Mouse (Mus musculus): ENCODE data around the gene Ap1m1.

The Ap1m1 gene

GRCm38 (mm10) chr8:72239499-72240402 lies at the start of gene Ap1m1:
Gene Ap1m1, plus strand, starts transcription at chr8:72240018.
- in situ Hi-C loops (cut with MboI, MseI), result loop anchor here (5.0 kb wide), 1 partner anchor 62 kb away; no protein-coding TSS in a partner anchor

DNA sequence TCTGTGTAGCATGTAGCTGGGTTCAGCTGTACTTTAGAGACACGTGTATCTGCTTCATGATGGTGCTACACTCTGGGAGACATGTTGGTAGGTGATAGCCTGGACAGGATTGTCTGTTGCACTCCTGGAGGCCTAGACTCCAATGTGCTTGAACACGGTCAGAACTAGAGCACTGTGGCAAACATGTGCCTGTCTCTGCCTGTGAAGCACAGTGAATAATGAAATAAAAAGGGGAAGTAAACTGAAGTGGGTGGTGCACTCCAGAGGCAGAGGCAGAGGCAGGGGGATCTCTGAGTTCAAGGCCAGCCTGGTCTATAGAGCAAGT lies 49.6 kb upstream of the Ap1m1 start:
- in situ Hi-C loops (cut with MboI, MseI), result no loop called here

DNA sequence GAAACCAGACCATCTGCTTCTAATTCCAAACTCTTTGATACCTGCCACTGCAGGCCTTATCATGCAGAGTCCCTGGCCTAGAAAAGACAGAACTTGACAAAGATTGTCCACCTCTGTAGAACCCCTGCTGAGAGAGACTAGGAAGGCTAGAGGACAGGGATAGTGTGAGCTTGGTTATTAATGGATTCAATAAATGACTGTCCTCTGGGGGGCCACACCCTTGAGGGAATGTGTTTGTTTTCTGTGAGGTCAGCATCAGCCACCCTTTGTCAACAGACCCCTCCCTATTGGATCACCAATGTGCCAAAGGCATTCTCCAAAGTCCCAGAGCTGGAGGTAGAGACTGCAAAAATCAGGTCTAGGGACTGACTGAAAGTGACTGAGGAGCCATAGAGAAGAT lies 47.8 kb upstream of the Ap1m1 start:
- in situ Hi-C loops (cut with MboI, MseI), result no loop called here

- in situ Hi-C loops (cut with MboI, MseI), result no loop called here
Observed at GRCm38 (mm10) chr8:72197997-72198396, 41.8 kb upstream of the Ap1m1 start.

DNA sequence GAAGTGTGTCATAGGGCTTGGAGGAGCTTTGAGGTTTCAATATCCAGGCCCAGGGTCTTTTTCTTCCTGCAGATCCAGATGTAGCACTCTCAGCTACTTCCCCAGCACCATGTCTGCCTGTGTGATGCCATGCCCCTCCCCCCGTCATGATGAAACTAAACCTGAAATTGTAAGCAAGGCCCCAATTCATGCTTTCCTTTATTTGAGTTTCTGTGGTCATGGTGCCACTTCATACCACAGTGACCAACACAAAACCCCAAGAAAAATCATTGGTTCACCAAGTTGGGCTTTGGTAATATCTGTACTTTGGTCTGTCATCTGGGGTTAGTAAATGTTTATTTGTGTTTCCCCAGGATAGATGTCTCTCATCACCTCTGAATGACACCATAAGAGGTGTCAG lies 31.2 kb upstream of the Ap1m1 start:
- in situ Hi-C loops (cut with MboI, MseI), result no loop called here

- in situ Hi-C loops (cut with MboI, MseI), result loop anchor here (5.0 kb wide), 1 partner anchor 33 kb away; no protein-coding TSS in a partner anchor
Observed at GRCm38 (mm10) chr8:72210222-72210621, 29.6 kb upstream of the Ap1m1 start.

DNA sequence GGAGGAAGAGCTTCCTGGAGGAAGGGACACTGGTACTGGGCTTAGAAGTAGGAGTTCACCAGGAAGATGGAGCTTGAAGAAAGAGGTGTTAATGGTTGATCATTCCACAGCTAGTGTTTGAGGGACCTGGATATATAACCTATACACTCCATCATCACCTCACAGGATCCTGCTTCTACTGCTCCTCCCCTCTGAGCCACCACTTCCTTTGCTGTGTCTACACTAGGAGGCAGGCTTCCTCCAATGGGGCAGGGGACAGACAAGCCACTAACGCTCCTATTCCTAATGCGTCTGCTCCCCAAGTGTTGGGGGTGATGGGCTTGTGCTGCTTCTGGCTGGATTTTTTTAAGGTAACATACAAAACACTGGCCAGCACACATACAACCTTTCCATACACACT lies 29.1 kb upstream of the Ap1m1 start:
- in situ Hi-C loops (cut with MboI, MseI), result loop anchor here (5.0 kb wide), 1 partner anchor 33 kb away; no protein-coding TSS in a partner anchor

DNA sequence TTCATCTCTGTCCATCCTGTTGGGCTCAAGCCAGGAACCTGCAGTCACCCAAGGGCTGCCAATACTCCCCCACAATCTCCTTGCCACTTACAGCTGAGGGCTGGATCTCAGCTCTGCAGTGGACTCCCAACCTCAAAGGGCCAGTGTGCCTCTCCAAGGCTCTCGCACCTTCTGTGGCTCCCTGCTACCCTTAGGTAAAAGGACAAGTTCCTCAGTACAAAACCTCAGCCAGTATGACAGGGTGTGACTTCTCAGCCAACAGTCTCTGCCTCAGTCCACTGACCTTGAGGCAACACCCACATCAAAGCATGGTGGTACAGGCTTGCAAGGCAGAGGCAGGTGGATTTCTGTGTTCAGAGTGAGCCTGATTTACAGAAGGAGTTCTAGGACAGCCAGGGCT lies 28.0 kb upstream of the Ap1m1 start:
- in situ Hi-C loops (cut with MboI, MseI), result loop anchor here (5.0 kb wide), 1 partner anchor 35 kb away; no protein-coding TSS in a partner anchor

DNA sequence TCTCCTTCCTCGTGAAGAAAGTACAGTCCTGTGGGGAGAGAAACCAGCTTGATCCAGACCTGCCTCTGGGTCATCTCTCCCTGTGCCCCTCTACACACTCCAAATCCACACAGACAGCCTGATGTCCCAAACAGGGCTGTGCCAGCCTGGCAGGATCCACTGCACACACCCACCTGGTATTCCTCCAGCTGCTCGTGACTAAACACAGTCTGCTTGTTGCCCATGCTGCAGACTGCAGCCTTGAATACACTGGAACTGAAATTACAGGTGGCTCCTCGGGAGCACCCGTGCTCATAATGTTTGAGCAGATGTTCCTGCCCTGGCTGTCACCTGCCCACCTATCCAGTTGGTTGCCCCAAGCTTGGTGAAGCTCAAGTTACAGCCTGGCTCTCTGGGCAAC lies 27.1 kb upstream of the Ap1m1 start, which contains the start of gene Cib3:
Cib3 (minus strand) TSS at position 87 of the 400 bp plus-strand sequence.
- in situ Hi-C loops (cut with MboI, MseI), result loop anchor here (5.0 kb wide), 1 partner anchor 35 kb away; no protein-coding TSS in a partner anchor

DNA sequence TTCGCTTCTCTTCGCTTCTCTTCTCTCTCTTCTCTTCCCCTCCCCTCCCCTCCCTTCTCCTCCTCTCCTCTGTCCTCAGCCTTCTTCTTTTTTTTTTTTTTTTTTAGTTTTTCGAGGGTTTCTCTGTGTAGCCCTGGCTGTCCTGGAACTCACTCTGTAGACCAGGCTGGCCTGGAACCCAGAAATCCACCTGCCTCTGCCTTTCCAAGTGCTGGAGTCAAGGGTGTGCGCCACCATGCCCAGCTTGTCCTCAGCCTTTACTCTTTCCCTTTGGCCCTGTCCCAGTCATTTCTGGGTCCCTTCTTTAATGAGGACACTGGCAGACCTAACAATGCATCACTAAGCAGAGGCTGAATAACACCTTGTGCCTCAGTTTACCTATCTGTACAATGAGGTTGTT lies 26.3 kb upstream of the Ap1m1 start, which contains the start of gene Gm11034:
Gm11034 (minus strand) TSS at position 101 of the 400 bp plus-strand sequence.
- in situ Hi-C loops (cut with MboI, MseI), result loop anchor here (5.0 kb wide), 1 partner anchor 36 kb away; no protein-coding TSS in a partner anchor

DNA sequence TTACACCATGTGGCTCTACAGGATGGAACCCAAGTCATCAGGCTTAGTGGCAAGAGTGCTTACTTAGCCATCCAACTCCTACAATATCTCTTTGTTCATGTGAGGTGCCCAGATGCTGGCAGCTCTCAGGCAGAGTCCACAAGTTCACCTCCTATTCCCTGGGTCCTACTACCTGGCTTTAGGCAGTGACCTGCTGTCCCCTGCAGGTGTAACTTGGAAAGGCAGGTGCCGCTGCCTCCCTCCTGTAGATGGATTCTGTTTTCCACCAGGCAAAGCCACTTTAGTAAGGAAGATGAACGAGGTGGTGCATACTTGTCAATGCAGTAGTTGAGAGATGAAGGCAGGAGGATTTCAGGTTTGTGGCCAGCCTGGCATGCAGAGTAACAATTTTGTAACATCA lies 24.8 kb upstream of the Ap1m1 start:
- in situ Hi-C loops (cut with MboI, MseI), result no loop called here

DNA sequence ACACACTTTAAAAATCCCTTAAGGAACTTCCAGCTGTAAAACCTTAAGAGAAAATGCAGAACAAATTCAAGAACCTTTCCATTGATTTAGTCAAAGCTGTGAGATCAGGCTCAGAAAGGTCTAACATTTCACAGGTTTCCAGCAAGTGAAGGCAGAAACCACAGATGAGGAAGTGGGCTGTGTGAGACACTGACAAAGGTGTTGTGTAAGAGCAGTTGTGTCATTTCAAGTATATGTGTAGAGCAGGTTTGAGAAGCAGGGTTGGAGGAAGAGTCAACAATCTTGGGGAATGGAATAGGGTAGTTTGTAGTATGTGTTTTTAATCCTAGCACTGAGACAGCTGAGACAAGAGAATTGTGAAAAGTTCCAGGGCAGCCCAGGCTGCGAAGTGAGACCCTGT lies 23.9 kb upstream of the Ap1m1 start:
- in situ Hi-C loops (cut with MboI, MseI), result no loop called here

DNA sequence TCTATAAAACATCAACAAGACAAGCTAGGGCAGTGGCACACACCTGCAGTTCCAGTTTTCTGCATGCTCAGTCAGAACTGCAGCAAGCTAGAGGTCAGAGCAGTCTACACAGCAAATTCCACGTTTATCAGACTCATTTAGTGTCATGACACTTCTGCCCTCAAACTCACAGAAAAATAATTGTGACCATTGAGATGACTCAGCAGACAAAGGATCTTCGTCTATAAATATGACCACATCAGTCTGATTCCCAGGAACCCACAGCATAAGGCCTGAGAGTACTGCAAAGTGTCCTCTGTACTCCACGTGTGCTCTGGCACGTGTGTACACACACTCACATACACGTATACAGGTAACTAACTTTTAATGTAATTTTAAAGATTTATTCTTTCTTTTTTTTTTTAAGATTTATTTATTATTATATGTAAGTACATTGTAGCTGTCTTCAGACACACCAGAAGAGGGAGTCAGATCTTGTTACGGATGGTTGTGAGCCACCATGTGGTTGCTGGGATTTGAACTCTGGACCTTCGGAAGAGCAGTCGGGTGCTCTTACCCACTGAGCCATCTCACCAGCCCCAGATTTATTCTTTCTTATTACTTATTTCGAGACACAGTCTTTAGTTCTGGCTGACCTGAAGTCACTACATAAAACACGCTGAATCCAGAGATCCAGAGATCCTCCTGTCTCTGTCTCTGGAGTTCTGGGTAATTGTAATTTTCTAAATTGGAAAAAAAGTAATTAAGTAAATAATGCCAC lies 20.9 kb upstream of the Ap1m1 start:
- in situ Hi-C loops (cut with MboI, MseI), result no loop called here

GRCm38 (mm10) chr8:72219541-72220363 lies 20.1 kb upstream of the Ap1m1 start, which contains the start of gene Fam32a:
Gene Fam32a, plus strand, starts transcription at chr8:72219730.
- in situ Hi-C loops (cut with MboI, MseI), result no loop called here

DNA sequence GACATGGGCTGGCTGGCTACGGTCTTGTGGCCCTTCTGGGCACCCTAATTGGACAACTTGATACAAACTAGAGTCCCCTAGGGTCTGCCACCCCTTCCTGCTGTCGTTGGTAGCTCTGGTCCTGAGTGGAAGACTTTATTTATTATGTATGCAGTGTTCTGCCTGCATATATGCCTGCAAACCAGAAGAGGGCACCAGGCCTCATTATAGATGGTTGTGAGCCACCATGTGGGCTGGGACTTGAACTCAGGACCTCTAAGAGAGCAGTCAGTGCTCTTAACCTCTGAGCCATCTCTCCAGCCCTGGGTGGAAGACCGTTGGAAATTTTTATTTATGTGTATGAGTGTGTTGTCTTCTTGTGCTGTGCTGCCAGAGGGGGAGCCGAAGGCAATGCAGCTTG lies 19.1 kb upstream of the Ap1m1 start:
- in situ Hi-C loops (cut with MboI, MseI), result no loop called here

GRCm38 (mm10) chr8:72222656-72223055 lies 17.2 kb upstream of the Ap1m1 start:
- in situ Hi-C loops (cut with MboI, MseI), result no loop called here

DNA sequence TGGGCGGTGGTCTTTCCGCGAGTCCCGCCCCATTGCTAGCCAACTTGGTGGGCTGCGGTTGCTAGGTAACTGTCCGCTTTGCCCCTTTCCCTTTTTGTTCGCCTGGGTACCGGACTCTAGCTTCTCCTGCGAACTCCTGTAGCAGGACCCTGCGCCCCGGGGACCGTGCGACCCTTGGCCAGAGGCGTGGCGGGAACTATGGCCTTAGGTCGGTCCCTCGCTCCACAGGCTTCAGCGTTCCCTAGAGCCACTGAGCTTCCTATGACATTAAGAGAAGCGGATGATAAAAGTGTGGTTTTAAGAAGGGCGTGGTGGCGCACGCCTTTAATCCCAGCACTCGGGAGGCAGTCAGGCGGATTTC lies 565 bp downstream of the Ap1m1 start:
- in situ Hi-C loops (cut with MboI, MseI), result loop anchor here (5.0 kb wide), 1 partner anchor 63 kb away; no protein-coding TSS in a partner anchor

- in situ Hi-C loops (cut with MboI, MseI), result loop anchor here (5.0 kb wide), 1 partner anchor 64 kb away; no protein-coding TSS in a partner anchor
Observed at GRCm38 (mm10) chr8:72240951-72241350, 1.1 kb downstream of the Ap1m1 start.

DNA sequence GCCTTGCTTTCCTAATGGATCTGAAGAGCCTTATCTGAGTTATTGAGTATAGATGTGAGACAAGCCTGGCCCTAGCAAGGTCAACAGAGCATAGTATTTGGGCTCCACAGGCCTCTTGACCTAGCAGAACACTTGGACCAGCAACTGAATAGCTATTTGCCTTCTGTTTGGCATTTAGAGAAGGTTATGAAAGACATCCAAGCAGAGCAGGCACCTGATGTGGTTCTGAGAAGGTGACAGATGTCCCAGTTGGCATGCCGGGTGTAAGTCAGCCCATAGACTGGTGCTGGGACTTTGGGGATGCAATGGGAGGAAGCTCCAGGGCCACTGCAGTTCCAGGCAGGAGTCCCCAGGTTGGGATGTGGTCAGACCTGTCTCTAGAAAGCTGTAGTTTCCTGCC lies 2.4 kb downstream of the Ap1m1 start:
- in situ Hi-C loops (cut with MboI, MseI), result loop anchor here (5.0 kb wide), 1 partner anchor 65 kb away; no protein-coding TSS in a partner anchor

DNA sequence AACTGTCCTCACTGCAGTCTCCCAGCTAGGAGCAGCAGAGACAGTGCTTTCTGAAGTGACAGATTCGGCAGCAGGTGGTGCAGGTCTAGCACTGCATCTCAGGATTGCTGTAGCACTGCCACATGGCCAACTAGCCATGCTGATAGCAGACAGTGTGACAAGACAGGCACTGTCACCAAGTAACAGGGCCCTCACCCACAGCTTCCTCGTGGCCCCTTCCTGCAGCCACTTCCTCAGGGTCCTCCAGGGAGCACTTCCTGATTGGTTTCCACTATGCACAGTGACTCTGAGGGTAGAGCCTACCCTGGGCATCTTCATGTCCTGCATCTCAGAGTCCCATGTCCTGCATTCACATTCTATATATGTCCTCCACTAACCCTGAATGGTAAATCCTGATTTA lies 4.8 kb downstream of the Ap1m1 start:
- in situ Hi-C loops (cut with MboI, MseI), result loop anchor here (5.0 kb wide), 1 partner anchor 67 kb away; no protein-coding TSS in a partner anchor

Data from T-helper 1 cell (primary cell).